Mouse (Mus musculus) CD4-positive, CD25-positive, alpha-beta regulatory T cell, adult 9 weeks (primary cell): ENCODE data around the gene Hmcn2. TPM values are rescaled to one million over a fixed set of nuclear protein-coding genes. Genes with fewer than 3 reads are reported as not detected.

ENCODE experiments used
- polyA plus RNA-seq: library from polyadenylated mRNA; unstranded; fragments of 100-300 nt; shearing (Covaris generic); gene quantifications from one replicate; pipeline ENCODE4 v1.2.1, GENCODE M21; 2017

The Hmcn2 gene
- polyA plus RNA-seq: 0.60 TPM

GRCm38 (mm10) chr2:31314007-31314465, at the start of gene Hmcn2:
Gene Hmcn2, plus strand, starts transcription at chr2:31314415.

GRCm38 (mm10) chr2:31469931-31470682, 155.9 kb downstream of the Hmcn2 start, which contains the start of gene Ass1:
Gene Ass1, plus strand, starts transcription at chr2:31470207.

Other genes starting within 250 kb of the Hmcn2 start
- 141 TPM for gene Fnbp1, start 172.4 kb upstream of the Hmcn2 start, polyA plus RNA-seq
- 71.4 TPM for gene Gpr107, start 162.1 kb upstream of the Hmcn2 start, polyA plus RNA-seq
- 0.35 TPM for gene Ncs1, start 68.6 kb upstream of the Hmcn2 start, polyA plus RNA-seq
- 137 TPM for gene Ass1, start 155.8 kb downstream of the Hmcn2 start, polyA plus RNA-seq